Mouse (Mus musculus) layer of hippocampus, postnatal 25 days (tissue): Measurements from ENCODE around the gene Fam168a. TPM values are rescaled to one million over a fixed set of nuclear protein-coding genes. Genes with fewer than 3 reads are reported as not detected.

Source experiments
- microRNA-seq, 2 experiments: library from miRNA; unstranded; fragments of <30 nt; microRNA quantifications; one replicate each; pipeline ENCODE4 v1.2.0; 2021
- total RNA-seq, 2 experiments: library from RNA; stranded (reverse); gene quantifications; 2 replicates each; pipeline ENCODE4 v1.2.3; 2021

Gene Fam168a
- total RNA-seq, 2 experiments from 2014 or later, result 224 to 251 TPM

Small RNA genes within 50 kb of the gene (microRNA-seq; reads per million reads assigned to microRNA genes)
- 842 to 917 reads per million in 2 experiments for gene Mir3102

Other genes with a start within 250 kb of the Fam168a start
- 1 to 10 TPM; 2.0 to 2.5 TPM for gene Ucp3, start 233.6 kb upstream of the Fam168a start, total RNA-seq
- 10 to 100 TPM; 67.2 to 72.0 TPM for gene Ucp2, start 213.3 kb upstream of the Fam168a start, total RNA-seq
- under 1 TPM; 0.35 to 0.81 TPM for gene Dnajb13, start 191.7 kb upstream of the Fam168a start, total RNA-seq
- 10 to 100 TPM in 1 of 2 experiments, 1 to 10 TPM in 1; 9.2 to 10.0 TPM for gene Coa4, start 169.6 kb upstream of the Fam168a start, total RNA-seq
- gene Rab6a, start 99.2 kb upstream of the Fam168a start, total RNA-seq, result 100 to 1,000 TPM; 373 to 387 TPM
- gene Mrpl48, start 98.3 kb upstream of the Fam168a start, total RNA-seq, result 10 to 100 TPM; 63.9 to 67.7 TPM
- 100 to 1,000 TPM; 161 to 194 TPM for gene Plekhb1, start 44.2 kb upstream of the Fam168a start, total RNA-seq
- 10 to 100 TPM; 10.1 to 10.4 TPM for gene Relt, start 156.8 kb downstream of the Fam168a start, total RNA-seq
- 100 to 1,000 TPM; 140 to 146 TPM for gene Arhgef17, start 225.5 kb downstream of the Fam168a start, total RNA-seq